Mouse (Mus musculus) spleen, adult 2 months (tissue): ENCODE measurements around the gene Ptpn12. TPM values are rescaled to one million over a fixed set of nuclear protein-coding genes. Genes with fewer than 3 reads are reported as not detected.

Experiments
- DNase-seq, 2 experiments: peaks; one replicate each; pipeline versions ENCODE4 v3.0.0 to v3.0.0-alpha.2; 2012 to 2021; ENCODE audit warnings: low spot score in 2 of 2, low read depth in 1 of 2
- H3K27ac ChIP-seq: fragments of 200-500 bp; 2 replicates; pipeline ENCODE4 v1.5.1; 2012; ENCODE audit warnings: low read length, inconsistent platforms; ENCODE audit not compliant: insufficient read depth
- H3K27me3 ChIP-seq: fragments of 200-500 bp; 2 replicates; pipeline ENCODE4 v1.6.1; 2012; ENCODE audit warnings: mild to moderate bottlenecking, moderate library complexity, low read length, inconsistent platforms; ENCODE audit not compliant: control insufficient read depth, insufficient read depth
- H3K36me3 ChIP-seq: fragments of 200-500 bp; 2 replicates; pipeline ENCODE4 v1.6.1; 2012; ENCODE audit warnings: mild to moderate bottlenecking, low read length, inconsistent platforms; ENCODE audit not compliant: control insufficient read depth, insufficient read depth
- H3K4me1 ChIP-seq: fragments of 200-500 bp; 2 replicates; pipeline ENCODE4 v1.6.1; 2011; ENCODE audit warnings: inconsistent platforms; ENCODE audit not compliant: control insufficient read depth, insufficient read depth, insufficient read length
- H3K4me3 ChIP-seq: fragments of 200-500 bp; 2 replicates; pipeline ENCODE4 v1.5.1; 2011; ENCODE audit warnings: mild to moderate bottlenecking, inconsistent platforms; ENCODE audit not compliant: insufficient read depth, insufficient read length; ENCODE audit errors: extremely low read depth
- CTCF ChIP-seq: fragments of 200-500 bp; IDR thresholded peaks from 2 replicates; pipeline ENCODE4 v1.5.1; 2011; ENCODE audit warnings: mild to moderate bottlenecking, inconsistent platforms; ENCODE audit not compliant: insufficient read depth, insufficient read length, insufficient replicate concordance; ENCODE audit errors: extremely low read depth
- POLR2A ChIP-seq: fragments of 200-500 bp; IDR thresholded peaks from 2 replicates; pipeline ENCODE4 v1.6.1; 2011; ENCODE audit warnings: low read depth, low read length, inconsistent platforms
- WGBS: fragments of 180-500 bp; shearing (Covaris S2); methylation state at CpG from one replicate; pipeline ENCODE4 v1.1.7; 2018; 5-methylcytosine and 5-hydroxymethylcytosine counted together
- polyA plus RNA-seq: library from polyadenylated mRNA; depleted of rRNA; stranded (reverse); fragments of >200 nt; gene quantifications from 2 replicates; pipeline ENCODE4 v1.2.3, GENCODE M21; 2012

Ptpn12 gene
- polyA plus RNA-seq, 1 experiment = 23.2 TPM

DNA sequence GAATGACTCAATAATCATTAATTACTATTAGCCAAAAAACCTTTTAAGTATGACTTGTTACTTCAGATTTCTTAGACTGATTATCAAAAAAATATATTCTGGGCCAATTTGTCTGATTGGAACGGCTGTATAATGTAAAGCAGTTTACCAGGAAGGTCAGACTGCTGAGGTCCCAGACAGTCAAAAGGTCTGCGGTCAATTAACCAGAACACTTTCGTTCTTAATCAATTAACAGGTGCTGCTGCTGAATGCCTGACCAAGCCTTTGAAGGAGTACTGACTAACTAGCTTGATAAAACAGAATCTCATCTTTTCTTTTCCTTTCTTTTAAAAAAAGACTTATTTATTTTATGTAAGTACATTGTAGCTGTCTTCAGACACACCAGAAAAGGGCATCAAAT is 23.1 kb downstream of the Ptpn12 start:
- Histone ChIP-seq H3K36me3 (no peaks in the 10 kb centered on the region; the same call in 1 of the 2 replicates), H3K4me3 (no peak overlapping the region), H3K4me1 (no peaks in the 10 kb centered on the region; the same call in 1 of the 2 replicates), H3K27me3 (no peaks in the 10 kb centered on the region), H3K27ac (no peak overlapping the region)
- TF ChIP-seq POLR2A = no peak
- TF ChIP-seq CTCF = no peak
- WGBS = 85% methylated on average over 3 of the region's 3 CpGs
- no peak for DNase-seq

DNA sequence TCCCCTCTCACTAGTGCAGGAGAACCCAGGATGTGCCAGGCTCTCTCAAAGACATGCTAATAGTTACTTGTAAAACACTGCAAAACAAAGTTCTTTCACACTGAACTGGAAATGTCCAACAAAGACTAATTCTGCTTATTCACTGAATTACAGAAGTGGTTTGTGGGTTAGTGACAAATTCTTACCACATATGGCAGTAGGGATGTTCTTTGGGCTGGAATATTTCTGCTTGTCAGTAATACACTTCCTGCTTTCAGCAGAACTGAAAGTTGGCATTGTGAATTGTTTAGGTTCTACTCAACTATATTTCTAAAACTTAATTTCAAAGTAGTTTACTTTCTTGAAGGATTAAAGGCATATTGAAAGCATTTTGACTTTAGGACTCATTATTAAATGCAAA is 25.5 kb downstream of the Ptpn12 start:
- TF ChIP-seq CTCF (no peak), POLR2A (no peak)
- Histone ChIP-seq H3K27ac (no peak overlapping the region), H3K36me3 (no peaks in the 10 kb centered on the region; the same call in 1 of the 2 replicates), H3K4me3 (no peak overlapping the region), H3K4me1 (no peaks in the 10 kb centered on the region; the same call in 1 of the 2 replicates), H3K27me3 (no peaks in the 10 kb centered on the region)
- peak in 1 of 2 experiments; percentile 26 for DNase-seq

DNA sequence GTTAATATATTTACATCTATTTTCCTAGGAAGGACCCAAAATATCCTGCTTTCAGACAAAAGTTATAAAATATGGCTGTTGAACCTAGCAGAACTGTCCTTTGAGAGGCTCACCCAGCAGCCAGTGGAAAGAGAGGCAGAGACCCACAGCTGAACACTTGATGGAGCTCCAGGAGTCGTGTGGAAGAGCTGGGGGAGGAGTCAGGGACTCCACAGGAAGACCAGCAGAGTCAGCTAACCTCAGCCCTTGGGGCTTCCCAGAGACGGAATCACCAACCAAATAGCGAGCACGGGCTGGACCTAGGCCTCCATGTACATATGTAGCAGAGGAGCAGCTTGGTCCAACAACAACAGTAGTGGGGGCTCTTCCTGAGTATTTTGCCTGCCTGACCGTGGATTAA is 38.6 kb downstream of the Ptpn12 start:
- Histone ChIP-seq H3K27ac (no peak overlapping the region), H3K4me3 (no peak overlapping the region), H3K36me3 (peaks cover 8% of the 10 kb centered on the region), H3K27me3 (no peaks in the 10 kb centered on the region), H3K4me1 (no peaks in the 10 kb centered on the region)
- no peak for DNase-seq
- TF ChIP-seq CTCF = no peak
- no peak for TF ChIP-seq POLR2A
- 53% methylated on average over 5 of the region's 5 CpGs for WGBS

DNA sequence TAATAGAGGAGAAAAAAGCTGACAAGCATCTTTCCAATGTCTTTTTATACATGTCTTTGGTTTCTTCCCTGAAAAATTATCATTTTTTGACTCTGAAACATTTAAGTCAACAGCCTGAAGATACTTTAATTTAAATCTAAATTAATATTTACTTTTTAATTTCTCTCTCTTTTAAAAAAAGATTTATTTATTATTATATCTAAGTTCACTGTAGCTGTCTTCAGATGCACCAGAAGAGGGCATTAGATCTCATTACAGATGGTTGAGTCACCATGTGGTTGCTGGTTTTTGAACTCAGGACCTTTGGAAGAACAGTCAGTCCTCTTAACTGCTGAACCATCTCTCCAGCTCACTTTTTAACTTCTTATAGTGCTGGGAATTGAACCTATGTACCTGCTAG is 44.8 kb downstream of the Ptpn12 start:
- Histone ChIP-seq H3K4me1 (no peaks in the 10 kb centered on the region), H3K4me3 (no peak overlapping the region), H3K27me3 (no peaks in the 10 kb centered on the region), H3K36me3 (peaks cover 10% of the 10 kb centered on the region), H3K27ac (no peak overlapping the region)
- DNase-seq = no peak
- TF ChIP-seq POLR2A (no peak), CTCF (no peak)

DNA sequence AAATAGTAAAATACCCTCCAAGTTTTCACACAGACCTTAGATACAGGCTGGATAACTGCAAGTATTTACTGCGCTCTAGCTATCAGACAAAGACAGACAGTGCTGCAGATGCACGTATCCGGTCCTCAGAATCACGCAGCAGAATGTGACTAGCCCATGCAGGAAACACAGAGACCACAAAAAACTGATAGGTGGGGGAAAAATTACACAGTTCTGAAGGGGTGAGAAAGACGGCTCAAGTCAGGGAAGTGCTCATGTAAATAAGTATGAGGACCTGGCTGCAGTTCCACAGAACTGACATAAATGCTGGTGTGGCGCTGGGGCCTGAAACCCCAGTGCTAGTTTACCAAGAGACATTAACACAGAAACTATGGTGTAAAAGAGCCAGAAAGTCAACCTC is 53.0 kb downstream of the Ptpn12 start:
- H3K36me3 ChIP-seq = peaks cover 9% of the 10 kb centered on the region
- peak; percentile 21 to 57 for DNase-seq
- no peak overlapping the region for H3K27ac ChIP-seq
- no peak for TF ChIP-seq CTCF
- no peak for TF ChIP-seq POLR2A
- 25% methylated on average over 6 of the region's 6 CpGs for WGBS
- no peak overlapping the region for H3K4me3 ChIP-seq
- no peaks in the 10 kb centered on the region for H3K4me1 ChIP-seq
- H3K27me3 ChIP-seq = no peaks in the 10 kb centered on the region

DNA sequence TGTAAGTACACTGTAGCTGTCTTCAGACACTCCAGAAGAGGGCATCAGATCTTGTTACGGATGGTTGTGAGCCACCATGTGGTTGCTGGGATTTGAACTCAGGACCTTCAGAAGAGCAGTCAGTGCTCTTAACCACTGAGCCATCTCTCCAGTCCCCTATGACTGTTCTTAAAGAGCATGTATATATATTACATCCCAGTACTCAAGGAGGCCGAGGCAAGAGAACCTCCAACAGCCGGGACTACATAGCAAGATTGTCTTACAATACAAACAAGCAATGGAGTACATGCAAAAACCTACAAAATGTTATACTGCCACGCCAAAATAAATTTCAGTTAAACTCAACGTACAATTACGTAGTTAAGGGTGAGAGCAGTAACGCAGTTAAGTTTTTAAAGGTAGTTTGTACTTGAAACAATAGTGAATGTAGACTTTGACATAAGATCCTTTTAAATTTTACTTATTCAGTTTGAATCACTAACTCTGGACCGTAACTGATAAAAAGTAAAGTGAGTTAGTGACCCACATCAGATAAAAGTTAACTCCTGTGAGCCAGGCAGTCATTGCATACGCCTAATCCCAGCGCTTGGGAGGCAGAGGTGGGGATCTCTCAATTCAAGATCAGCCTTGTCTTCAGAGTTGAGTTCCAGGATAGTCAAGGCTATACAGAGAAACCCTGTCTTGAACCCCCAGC is 53.9 kb downstream of the Ptpn12 start:
- Histone ChIP-seq H3K27me3 (no peaks in the 10 kb centered on the region), H3K27ac (no peak overlapping the region; the same call in 1 of the 2 replicates), H3K36me3 (peaks cover 11% of the 10 kb centered on the region), H3K4me3 (no peak overlapping the region), H3K4me1 (no peaks in the 10 kb centered on the region)
- WGBS = 92% methylated on average over 10 of the region's 10 CpGs
- no peak for TF ChIP-seq CTCF
- no peak for TF ChIP-seq POLR2A
- DNase-seq = no peak

DNA sequence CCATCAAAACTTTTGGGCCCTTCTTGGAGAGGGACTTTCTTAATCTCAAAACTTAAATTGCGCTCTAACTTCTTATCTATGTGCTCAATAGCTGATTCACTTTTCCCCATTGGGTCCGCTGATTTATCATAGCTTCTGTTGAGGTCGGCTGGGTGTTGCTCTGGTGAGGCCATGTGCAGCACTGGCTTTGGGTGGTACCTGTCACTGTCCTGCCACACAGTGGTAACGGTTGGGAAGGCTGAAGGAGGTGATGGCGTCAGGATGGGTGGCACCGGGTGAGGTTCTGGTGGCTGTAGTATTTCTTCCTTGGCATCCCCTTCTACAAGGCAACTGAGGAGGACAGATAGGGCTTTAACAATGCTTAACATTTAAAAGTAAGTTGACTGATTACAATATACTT is 57.3 kb downstream of the Ptpn12 start:
- no peaks in the 10 kb centered on the region for H3K4me1 ChIP-seq
- no peak for TF ChIP-seq POLR2A
- TF ChIP-seq CTCF = no peak
- H3K27ac ChIP-seq = no peak overlapping the region
- no peak overlapping the region for H3K4me3 ChIP-seq
- DNase-seq = no peak
- H3K27me3 ChIP-seq = no peaks in the 10 kb centered on the region
- 82% methylated on average over 6 of the region's 6 CpGs for WGBS
- peaks cover 15% of the 10 kb centered on the region for H3K36me3 ChIP-seq
